Mouse (Mus musculus) brain, embryonic 18.5 days (tissue): ENCODE data around the gene Olfr894.
"Not testable (repeated sequence)": the region's sequence is repeated elsewhere in the genome, so short reads cannot be mapped to it uniquely, and the experiment has no call there.

Source experiments
- DNase-seq: peaks from one replicate; pipeline ENCODE4 v3.0.0-alpha.2; 2012; ENCODE audit warnings: low read depth, low spot score

The Olfr894 gene

DNA sequence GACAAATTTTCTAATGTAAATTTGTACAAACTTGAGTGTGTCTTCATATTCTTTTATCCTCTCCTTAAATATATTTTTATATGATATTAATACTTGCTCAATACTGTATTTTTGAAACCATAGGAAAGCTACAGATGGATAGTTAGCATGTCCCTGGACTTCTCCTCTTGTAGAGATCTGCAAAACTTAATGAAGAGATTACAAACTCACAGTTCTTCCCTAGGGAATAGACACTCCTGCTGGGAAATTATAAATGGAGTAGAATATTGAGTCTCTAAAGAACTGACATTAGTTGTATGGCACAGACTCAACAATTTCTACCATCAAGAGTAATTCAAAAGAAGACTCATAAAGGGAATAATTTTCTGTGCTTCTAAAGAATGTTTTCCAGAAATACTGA, at the start of gene Olfr894:
Gene Olfr894, plus strand, starts transcription at position 301 of the 400 bp plus-strand sequence.
- no peak for DNase-seq

DNA sequence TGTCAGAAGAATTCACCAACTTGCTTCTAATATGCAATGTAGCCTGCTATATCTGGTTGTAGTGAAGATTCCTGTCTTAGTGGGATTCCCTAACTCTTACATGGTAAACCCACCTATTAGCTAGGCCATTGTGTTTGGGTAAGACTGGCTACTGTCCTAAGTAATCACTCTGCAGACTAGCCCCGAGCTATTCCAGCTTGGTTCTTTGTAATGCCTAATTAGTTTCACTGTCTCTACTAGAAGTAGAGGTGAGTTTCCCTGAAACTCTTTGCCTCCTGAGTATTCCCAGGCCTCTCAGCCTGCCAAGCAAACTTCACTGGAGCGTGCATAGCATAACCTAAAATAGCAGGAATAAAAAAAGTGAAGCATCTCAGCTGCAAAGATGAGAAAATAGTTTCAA, 49.5 kb upstream of the Olfr894 start:
- not testable (repeated sequence) for DNase-seq

GRCm38 (mm10) chr9:38180721-38181120, 37.1 kb upstream of the Olfr894 start, which contains the start of gene Olfr891:
Olfr891 (minus strand) TSS chr9:38180821.
- DNase-seq: no peak

- no peak for DNase-seq
Measured at GRCm38 (mm10) chr9:38208065-38208464, 9.8 kb upstream of the Olfr894 start, which contains the start of gene Olfr893. Olfr893 (plus strand) TSS chr9:38208365.

- DNase-seq: no peak
Measured at GRCm38 (mm10) chr9:38252474-38252873, 34.6 kb downstream of the Olfr894 start, which contains the start of gene Olfr143. Olfr143 (plus strand) TSS chr9:38252774.

GRCm38 (mm10) chr9:38267551-38267950, 49.7 kb downstream of the Olfr894 start, which contains the start of gene Olfr895:
Olfr895 (plus strand) TSS chr9:38267851.
- no peak for DNase-seq
